Mouse (Mus musculus) adrenal gland, postnatal 14 days (tissue): ENCODE measurements around the gene Adam19. TPM values are rescaled to one million over a fixed set of nuclear protein-coding genes. Genes with fewer than 3 reads are reported as not detected.

Experiments
- DNase-seq: peaks from one replicate; pipeline ENCODE4 v3.0.0; 2021; ENCODE audit warnings: mixed read lengths
- total RNA-seq: library from RNA; stranded (reverse); gene quantifications from 2 replicates; pipeline ENCODE4 v1.2.3, GENCODE M21; 2021

Gene Adam19
- total RNA-seq, 1 experiment from 2014 or later: 10.7 TPM

DNA sequence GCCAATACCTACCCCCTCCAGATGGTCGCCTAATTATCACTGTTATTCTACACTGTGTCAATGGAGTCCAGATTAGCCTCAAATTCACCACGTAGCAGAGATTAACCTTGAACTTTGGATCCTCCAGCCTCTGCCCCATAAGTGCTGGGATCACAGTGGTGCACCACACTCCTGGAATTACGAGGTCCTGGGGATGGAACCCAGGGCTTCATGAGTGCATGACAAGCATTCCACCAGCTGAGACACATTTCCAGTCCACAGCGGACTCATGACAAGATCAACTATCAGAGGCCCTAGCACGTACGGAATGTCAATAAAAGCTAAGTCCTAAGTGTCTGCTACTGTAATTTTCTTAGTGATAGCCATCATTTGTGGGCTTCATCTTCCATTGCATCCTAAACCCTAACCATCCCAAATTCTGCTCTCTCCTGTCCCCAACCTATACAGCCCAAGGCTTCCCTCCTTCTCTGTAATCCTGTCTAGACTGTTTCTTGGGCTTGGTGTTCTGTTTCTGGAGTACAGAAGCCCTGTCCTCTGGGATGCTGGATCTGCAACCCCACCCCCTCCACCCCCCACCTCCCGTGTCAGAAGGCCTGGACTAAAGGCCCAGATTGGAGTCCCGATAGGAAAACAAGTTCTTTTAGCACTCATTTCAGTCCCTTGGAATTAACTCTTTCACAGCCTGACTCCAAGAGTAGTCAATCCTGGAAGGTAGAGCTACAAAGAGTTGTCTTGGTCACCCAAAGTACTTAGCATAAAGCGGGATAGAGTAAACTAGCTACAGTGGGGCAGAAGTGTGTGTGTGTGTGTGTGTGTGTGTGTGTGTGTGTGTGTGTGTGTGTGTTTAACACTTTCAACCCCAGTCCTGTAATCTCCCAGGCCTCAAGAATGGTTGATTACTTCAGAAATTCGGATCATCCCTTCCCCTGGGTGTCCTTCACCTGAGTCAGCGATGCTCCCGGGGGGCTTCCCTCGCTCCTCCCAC is 589 bp upstream of the Adam19 start:
- no peak for DNase-seq

DNA sequence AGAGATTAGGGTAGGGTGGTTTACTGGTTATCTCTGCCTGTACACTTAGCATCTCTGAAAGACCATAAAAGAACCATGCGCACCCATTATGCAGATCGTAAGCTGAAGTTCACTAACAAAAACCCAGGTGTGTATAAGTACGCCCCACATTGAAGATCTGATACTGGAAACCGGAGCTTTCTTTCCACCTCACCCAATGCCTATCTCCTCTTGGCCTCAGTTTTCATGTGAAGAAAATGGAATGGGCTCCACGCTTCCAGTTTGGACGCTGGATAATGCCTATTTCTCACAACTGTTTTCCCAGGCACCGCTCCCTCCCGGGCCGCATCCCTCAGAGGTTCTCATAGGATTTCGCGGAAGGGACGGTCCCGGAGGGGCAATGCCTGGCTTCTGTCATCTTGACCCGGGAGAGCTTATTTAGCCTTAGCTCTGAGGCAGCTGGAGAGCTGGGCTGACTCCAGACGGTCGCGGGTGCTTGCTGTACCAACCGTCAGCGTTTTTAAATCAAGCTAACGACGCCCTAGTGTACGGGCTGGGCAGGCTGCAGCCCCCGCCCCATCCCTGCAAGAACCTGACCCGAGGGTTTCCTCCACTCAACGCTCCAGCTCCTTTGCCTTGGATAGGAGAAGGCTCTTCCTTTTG is 1.1 kb downstream of the Adam19 start:
- no peak for DNase-seq

DNA sequence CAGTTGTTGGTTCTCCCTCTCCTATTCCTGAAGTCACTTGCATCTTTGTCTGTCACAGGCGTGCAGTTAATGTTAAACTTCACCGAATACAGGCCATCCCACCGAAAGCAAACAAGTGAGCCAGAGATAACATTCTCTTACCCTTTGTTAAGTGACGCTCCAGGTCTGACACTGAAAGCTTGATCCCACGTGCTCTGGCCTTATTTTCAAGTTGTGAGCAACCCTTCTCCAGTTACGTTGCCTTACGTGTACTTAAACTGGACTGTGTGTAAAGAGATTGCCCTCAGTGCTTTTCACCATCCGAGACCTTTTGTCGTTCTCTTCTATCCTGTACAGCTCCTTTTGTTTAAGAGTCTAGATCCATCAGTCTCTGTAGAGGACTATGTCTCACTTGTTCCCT is 2.2 kb downstream of the Adam19 start:
- DNase-seq: no peak

DNA sequence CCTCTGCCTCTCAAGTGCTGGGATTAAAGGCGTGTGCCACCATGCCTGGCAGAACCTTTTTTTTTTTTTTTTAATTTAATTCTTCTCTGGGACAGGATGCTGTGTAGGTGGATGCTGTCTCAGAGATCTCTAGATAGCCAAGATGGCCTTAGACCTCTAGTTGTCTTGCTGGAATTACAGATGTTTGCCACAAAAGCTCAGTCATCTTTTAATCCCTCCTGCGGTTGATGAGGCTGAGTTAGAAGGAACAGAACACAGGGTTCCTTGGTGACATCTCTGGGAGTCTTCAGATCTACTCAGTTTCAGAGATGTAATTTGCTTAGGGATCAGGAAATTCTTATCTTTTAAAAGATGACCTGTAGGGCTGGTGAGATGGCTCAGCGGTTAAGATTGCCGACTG is 3.1 kb downstream of the Adam19 start:
- no peak for DNase-seq

DNA sequence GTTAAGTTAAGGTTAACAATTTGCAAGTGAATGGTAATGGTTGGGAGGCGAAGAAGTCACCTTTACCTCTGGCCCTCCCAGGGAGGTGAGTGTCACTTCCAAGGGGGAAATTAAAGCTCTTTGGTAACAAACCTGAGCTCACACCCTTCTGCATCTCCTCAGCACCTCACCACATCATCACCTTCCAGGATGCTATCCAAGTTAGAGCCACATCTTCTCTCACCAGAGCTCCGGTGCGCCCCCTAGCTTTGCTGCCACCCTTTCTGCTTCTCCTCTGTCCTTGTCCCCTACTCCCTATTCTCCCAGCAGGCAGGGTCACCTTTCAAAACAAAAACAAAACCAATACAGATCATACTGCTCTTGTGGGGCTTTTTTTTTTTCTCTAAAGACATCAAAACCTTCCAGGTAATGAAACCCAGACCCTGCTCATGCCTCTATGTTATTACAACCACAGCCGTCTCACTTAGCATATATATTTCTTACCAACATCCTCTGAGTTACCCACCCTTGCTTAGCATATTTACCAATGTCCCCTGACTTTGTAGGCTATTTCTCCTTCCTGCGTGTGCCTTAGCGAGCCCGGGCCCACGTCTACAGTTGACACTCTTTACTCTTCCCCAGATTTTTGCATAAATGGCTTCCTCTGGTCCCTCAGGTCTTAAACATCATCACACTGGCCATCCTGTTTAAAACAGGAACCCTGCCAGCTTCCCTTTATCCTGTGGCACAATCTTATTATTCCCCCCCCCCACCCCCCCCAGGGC is 4.3 kb downstream of the Adam19 start:
- peak; percentile 35 for DNase-seq

DNA sequence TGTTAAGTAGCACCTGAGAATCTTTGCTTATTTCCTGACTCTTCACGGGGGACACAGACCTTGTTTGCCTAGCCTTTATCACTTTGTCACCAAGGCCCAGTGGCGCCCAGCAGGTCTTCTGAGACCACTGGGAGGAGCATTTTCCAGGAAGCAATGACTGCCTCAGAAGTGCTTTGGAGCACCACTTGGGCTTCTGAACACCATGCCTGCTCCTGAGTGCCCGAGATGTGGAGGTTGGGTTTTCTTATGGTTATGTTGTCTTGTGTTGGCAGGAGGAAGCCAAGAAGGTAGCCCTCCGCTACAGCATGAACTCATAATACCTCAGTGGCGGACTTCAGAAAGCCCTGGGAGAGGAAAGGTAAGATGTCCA is 4.8 kb downstream of the Adam19 start:
- DNase-seq: no peak

DNA sequence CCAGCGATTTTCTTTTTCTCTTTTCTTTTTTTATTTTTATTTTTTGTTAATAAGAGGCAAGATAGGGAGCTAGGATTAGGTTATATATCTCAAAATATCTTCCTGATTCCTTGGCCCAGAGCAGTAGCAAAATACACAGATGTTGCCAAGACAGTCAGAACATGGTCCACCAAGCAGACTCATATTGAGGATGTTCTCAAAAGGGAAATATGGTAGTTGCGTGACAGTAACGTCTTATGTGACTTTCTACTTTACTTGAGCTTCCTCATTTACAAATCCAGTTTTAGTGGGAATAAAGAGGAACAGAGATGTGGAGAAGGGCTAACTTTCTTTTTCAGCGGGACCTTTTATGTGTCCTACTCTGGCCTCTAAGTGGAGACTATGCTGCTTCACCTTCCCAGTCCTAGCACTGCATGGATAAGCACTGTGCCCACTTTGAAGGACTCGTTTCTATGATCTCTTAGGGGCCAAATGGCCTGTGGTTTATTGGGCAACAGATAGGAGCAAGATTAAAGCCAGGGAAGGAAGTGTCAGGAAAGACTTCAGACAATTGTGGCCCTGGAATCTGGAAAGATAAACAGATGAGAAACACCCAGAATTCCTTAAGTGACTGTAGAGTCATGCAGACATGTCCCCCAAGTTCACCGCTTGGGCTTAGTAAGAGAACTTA is 6.1 kb downstream of the Adam19 start:
- no peak for DNase-seq

DNA sequence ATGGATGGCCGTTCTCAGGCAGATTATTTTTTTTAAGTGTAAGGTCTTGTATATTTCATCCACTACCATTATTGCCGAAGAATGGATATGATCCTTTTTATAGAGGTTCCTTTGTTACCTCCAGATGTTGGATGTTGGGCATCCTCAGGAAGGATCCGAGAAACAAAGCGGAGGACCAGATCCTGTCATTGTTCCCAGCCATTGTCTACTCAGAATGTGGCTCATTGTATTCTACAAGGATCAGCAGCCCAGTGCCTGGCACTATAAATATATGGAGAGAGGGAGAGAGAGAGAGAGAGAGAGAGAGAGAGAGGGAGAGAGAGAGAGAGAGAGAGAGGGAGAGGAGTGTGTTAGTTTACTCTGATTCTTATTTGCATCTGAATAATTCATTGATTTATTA is 6.8 kb downstream of the Adam19 start:
- no peak for DNase-seq

DNA sequence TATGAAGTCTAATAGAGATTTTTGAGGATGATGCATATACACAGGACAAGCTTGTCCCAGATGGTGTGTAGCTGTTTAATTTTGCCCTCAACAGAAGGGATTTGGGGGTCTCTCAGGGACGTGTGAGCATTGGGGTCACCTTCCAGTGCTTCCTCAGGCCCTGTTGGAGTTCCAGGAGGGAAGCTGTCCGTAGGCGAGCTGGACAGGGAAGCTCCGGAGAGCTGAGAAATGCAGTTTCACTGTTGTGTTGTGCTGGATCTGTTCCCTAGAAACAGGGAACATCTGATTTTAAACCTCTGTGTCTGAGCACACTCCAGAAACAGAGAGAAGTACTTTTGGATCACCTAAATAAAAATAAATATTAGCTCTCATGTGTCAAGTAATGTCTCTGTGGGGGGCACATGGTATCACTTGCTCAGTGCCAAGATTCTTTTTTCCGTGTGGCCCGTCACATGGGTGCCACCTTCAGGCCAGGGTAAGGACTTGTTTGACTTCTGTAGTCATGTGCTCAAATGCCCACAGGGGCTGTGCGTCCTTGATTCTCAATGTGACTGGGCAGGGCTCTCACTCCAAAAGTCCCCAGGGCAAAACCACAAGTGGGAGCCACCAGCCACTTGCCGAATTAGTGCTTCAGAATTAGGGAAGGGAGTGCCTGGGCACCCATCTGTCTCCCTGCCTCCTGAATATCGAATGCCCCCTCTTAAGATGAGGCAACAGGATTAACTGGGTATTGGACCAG is 7.4 kb downstream of the Adam19 start:
- DNase-seq: peak; percentile 69

DNA sequence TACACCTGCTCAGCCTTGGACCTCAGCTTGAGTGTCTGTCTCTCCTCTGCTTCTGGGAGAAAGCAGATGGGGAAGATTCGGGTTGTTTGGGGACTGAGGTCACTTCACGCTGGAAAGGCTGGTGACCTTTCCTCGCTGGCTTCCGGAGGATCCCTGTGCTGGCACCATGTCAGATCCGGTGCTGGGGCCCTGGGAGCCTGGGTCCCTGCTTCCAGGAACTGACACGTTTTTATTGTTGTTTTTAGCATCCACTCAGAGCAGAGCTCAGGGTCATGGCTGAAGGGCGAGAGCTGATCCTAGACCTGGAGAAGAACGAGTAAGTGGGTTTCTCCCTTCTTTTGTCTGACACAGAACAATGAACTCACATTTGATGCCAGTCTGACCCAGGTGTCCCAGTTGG is 9.0 kb downstream of the Adam19 start:
- DNase-seq: peak; percentile 67

DNA sequence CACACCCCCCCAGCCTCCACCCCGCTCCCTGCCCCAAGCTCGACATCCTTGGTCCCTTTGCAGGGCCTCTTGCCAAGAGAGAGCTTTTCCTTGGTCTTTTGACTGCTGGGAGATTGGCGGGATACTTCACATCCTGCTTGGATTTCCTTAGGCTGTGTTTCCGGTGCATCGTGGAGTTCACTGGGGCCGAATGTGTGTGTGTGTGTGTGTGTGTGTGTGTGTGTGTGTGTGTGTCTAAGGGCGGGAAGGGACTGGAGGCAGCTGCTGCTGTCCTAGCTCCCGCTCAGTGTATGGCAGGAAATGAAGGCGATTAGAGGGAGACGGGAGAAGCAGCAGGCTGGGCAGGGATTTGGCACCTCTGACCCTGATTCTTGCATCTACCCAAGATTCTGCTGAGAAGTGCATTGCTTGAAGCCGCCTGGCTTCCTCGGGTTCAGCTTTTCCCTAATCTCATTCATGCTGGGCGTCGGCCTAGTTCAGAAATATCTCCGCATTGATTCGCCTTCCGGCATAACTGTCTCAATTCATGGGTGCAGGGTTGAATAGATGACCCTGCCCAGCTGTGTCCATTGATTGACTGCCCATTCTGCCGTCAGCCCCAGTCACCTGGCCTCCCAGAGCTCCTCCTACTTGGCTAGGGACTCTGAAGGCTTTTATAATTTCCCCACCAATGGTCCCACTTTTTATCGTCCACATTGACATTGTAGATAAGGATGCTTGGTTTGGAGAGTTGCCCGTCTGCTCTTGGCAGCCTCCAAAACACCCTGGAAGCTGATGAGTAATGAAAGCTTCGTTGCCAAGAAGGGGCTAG is 9.6 kb downstream of the Adam19 start:
- peak; percentile 85 for DNase-seq

DNA sequence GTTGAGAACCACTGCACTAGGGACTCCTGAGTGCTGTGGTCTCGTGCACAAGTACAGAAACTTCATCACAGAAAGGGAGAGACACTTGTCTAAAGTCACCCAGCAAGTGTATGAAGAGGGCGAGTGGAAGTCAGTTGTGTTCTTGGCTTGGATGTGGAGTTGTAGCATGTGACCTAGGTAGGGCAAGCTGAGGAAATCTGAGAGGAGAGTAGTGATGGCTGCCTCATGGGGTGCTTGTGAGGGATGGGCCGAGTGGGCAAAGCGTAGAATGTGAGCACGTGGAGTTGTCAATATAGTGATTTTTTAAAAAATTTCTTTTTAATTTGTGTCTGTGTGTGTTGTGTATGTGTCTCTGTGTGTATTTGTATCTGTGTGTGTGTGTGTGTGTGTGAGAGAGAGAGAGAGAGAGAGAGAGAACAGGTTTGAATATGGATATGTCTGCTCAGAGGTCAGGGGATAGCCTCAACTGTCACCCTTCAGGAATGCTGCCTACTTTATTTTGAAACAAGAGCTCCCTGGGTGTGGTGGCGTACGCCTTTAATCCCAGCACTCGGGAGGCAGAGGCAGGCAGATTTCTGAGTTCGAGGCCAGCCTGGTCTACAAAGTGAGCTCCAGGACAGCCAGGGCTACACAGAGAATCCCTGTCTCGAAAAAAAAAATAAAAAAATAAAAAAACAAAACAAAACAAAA is 11.7 kb downstream of the Adam19 start:
- no peak for DNase-seq

DNA sequence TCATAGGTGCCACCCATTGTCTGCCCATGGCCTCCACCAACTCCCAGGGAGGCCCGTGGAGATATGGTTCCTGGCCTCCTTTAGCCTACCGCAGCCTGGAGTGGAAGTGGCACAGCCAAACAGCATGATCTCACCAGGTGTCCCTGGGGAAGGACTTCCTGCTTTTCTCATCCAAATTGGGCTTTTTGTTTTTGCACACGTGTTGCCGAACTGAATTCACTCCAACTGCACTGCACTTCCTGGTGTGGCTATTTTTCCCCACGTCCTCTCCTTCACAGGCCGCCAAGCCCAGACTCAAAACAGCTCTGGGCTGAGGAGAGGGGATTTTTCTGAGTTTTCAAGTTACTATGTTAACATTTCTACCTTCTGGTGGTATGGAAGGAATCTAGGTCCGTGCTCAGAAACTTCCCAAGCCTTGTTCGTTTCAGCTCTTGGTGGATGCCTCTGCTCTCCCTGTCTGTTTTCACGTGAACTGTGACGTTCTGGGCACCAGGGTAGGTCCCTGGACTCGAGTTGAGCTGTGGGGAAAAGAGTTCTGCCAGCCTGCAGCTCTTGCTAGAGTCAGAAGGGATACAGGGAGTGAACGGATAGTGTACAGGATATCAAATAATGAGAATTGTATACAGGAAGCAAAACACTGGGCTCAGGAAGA is 13.1 kb downstream of the Adam19 start:
- DNase-seq: peak; percentile 37

DNA sequence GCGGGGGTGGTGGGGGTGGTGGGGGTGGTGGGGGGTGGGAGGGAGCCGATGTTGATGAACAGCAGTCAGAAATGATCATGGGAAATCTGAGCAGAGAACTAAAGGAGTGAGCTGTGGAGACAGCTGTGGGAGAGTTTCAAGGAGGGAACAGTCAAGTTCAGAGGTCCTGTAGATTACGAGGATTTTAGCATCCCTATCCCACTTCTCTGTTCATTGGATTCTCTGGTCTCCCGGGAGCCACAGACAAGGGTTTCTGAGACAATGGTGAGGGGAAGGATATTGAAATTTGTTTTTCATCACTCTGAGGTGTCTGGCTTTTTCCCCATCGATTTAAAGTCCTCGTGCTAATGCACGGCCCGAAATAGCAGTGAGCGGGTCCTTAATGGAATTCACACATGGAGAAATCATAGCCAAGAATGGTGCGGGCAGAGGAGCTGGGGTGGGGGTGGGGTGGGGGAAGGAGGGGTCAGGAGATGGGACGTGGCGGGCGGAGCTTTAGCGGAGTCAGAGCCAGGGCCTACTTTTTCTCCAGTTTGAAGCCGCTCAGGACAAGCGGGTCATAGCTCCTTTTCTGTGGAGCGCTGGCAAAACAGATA is 13.7 kb downstream of the Adam19 start:
- DNase-seq: no peak

DNA sequence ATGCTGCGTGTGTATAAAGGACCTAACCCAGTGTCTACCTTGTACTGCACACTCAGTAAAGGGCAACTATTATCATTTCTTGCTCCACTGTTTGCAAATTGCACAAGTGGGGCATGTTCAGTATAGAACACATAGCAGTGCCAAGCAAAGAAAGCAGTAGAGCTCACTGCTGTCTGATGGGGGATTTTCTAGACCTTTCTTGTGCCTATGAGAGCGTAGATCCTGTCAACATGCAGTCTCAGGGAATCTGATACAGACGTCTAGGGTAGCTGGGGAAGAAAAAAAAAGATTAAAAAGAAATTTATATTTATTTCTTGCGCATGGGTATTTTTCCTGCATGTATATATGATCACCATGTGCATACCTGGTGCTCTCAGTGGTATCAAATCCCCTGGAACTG is 14.4 kb downstream of the Adam19 start:
- no peak for DNase-seq

DNA sequence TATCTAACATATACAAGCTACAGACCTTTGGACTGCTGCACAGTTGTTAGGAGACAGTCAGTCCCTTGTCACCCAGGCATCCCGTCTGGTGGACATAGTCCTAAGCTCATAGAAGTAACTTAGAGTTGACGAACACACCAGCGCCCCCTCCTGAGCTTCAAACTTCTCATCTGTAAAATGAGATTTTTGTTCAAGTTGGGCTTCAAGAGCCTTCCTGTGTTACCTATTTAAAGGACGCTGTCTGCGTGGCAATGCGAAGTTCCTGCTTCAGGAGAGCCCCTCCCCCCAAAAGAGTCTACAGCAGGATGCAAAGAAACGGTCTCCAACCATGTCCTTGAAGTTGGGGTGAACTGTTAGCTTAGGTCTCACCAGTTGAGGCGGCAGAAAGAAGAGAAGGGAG is 15.0 kb downstream of the Adam19 start:
- no peak for DNase-seq

DNA sequence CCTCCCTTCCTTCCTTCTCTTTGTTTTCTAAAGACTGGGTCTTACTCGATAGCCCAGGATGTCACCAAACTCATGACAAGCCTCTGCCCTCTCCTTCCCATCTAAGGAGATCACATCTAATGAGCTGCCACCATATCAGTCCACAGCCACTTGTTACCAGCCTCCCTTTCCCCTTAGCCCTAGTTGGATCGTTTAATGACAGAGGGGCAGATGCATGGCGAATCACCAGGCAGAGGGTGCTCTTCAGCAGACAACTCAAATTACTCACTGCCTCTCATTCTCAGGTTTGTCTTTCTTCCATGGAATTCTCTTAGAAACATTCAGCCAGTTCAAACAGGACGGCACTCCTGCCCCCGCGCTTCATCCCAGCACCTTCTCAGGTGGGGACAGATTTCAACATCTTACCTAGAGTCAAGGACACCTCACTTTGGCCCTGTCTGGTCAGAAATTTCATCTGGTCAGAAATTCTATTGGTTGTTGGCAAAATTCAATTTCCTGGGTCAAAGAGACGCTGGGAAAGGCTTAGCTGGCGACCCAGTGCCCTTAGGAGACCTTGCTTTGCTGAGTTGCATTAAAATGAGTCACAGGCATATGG is 16.8 kb downstream of the Adam19 start:
- no peak for DNase-seq

DNA sequence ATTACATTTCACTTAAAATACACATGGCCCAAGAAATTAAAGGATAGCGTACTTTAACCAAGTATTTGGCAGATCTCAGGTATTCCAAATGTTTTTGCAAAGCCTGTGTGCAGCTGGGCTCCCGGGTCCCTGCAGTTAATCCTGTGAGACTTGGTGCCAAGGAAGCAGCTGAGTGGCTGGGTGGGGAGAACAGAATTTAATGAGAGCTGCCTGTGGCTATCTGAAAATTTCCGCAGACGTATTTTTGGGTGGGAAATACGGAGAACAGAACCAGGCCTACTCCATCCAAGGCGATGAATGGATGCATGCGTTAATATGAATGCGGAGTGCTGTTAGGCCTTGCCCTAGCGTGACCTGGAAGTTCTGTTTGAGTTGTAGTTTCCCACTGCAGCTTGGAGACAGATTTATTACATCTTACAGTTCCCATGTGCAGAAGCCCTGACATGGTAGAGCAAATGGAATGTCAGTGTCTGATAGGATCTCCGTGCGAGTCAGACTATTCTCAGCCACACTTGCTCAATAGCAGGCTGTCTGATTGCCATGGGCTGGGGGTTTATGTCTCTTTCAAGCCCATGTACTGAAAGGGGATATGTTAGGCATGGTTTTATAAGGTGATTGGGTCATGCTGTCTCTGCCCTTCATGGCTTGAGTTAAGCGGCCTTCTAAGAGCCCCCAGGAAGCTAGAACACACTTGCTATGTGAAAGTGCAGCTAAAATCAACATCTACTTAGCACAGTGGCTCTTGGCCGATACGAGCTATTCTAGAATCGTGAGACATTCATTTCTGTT is 17.5 kb downstream of the Adam19 start:
- no peak for DNase-seq
